Mouse (Mus musculus): ENCODE measurements around the gene Rab40b. TPM values are rescaled to one million over a fixed set of nuclear protein-coding genes. Genes with fewer than 3 reads are reported as not detected.

Gene Rab40b
- 1 to 10 TPM; 5.4 to 6.0 TPM for total RNA-seq (2021)
- long read RNA-seq, experiment 1, partial matches to known transcripts, result 0 of 3 reads
- long read RNA-seq, experiment 1, other reads (novel, unspliced or antisense), result 2 of 3 reads
- long read RNA-seq, experiment 2, transcript Rab40b-201 (6 exons, 1,861 nt), result major isoform, 12 of 15 reads
- long read RNA-seq, experiment 2, partial matches to known transcripts, result 1 of 15 reads
- long read RNA-seq, experiment 2, other reads (novel, unspliced or antisense), result 2 of 15 reads

DNA sequence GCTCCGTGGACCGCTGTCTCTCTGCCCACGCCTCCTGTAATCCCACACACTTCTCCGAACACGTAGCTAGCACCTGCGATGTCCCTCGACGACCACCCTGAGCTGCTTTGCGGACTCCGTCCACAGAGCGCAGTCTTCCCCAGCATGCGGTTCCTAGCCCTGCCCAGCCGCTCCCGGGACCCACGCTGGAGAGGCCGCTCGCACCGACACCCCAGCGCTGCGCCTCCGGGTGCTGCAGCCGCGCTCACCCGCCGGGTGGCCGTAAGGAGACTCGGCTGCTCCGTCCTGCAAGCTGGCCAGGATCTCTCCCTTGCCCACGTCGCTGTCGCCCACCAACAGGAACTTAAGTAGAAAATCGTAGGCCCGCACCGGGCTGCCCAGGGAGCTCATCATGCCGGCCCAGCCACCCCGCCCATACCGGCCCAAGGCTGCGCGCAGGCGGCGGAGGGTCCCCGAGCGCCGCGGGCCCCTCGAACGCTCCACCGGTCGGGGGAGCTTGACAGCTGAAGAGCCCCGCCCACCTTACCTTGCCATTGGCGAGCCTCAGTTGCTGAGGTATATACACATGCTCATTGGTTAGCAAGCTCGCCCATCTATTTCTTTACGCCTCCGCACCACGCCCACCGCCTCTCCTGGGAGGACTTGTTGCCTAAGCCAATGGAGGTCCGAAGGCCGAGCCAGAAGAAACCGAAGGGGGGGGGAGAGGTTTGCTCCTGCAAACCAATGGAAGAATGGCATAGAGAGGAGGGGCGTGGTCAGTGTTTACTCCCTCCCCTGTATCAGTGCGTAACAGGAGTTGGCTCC lies at the start of gene Rab40b:
Rab40b (minus strand) TSS at position 502 of the 804 bp plus-strand sequence.
- DNase-seq (ENCODE audit: low spot score in 2 of 2), result peak; percentile 76

DNA sequence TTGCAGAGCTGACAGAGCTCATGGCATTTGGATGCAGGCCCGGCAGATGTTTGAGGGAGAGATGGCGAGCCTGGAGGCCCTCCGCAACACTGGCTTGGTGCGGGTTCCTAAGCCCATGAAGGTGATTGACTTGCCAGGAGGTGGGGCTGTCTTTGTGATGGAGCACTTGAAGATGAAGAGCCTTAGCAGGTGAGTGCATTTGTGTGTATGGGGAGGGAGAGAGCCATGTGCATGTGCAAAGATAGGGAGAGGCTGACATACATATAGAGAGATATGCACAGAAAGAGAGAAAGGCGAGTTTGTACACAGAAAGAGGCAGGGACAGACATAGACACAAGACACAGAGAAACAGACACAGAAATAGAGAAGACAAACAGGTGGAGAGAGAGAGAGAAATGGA lies 49.2 kb upstream of the Rab40b start:
- no peak for DNase-seq (ENCODE audit: low spot score in 2 of 2)

DNA sequence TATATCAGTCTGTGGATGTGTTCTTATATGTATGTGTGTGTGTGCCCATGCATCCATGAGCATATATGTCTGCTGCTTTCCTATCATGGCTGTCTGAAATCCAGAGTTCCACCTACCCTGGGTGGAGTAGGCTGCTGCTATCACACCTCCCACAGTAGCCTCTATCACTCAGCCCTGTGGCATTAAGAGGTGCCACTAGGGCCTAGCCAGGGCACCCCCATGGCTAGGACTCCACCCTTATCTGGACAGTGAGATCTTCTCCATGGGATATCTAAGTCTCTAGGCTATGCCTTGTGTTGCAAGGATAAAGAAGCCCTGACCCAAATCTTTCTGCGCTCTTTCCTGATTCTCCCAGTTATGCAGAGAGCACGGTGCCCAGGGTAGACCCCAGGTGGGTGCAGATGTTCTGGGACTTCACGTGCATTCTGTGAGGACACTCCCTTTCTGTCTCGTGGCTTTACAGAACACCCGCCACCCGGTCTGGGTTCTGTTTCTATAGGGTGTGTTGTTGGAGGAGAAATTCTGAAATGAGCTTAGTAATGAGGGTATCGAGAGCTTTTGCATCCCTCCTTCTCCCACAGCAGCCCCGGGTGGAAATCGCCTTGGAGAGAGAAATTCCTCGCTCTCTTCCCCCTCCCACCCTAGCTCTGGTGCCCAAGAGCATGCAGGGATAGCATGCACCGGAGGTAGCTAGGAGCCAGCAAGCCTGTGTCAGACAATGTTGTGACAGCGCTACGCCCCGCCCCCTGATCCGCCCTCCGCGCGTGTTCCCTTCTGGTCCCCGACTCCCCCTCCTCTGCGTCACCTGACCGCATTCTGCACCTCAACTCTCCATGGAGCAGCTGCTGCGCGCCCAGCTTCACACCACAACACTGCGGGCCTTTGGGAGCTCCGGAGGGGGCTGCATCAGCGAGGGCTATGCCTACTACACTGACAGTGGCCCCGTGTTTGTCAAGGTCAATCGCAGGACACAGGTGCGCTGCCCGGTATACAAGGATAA lies 46.4 kb upstream of the Rab40b start, which contains the start of gene Fn3k:
Fn3k (plus strand) TSS at position 758 of the 1,000 bp plus-strand sequence.
- peak; percentile 82 to 85 for DNase-seq (ENCODE audit: low spot score in 2 of 2)

DNA sequence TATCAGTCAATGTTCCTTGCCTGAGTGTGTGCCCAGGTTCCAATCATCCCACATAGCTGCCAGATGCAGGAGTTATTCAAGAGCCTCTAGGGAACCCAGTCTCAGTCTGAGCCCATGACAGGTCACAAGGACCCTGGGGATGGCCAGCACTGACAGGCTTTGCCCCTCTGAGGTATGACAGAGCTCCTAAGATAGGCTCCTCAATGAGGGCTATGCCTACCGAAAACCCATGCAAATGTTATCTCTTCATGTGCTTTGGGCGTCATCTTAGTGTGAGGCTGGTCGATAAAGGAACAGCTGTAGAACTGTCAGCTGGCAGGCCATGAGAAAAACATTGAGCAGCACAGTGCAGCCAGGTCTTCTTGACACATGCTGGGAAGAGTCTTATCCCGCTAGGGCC lies 45.3 kb upstream of the Rab40b start:
- no peak for DNase-seq (ENCODE audit: low spot score in 2 of 2)

DNA sequence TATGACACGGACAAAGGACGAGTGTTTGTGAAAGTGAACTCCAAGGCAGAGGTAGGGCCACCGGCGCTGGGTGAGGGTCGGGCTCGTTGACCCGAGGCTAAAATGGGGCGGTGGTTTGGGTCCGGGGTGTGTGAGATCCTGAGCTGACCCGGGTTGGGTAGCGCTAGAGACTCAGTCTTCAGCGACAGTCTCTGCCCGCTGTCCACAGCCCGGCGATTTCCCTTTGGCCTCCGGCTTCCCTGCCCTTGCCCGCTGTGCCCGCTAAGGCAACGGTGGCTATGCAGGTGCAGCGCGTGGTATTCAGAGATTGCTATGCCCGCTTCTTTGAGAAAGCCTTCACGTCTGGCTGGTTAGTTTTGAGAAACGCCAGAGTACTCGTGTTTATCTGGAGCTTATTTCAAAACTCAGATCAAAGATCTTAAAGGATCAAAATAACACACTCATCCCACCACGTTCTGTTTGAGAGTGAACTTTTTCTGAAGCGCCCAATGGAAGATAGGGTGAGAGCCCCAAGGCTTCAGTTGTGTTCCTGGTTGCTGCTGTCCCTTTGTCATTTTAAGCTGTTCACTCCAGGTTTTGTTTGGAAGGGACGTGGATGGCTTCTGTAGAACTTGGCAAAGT lies 33.6 kb upstream of the Rab40b start:
- DNase-seq (ENCODE audit: low spot score in 2 of 2), result no peak

DNA sequence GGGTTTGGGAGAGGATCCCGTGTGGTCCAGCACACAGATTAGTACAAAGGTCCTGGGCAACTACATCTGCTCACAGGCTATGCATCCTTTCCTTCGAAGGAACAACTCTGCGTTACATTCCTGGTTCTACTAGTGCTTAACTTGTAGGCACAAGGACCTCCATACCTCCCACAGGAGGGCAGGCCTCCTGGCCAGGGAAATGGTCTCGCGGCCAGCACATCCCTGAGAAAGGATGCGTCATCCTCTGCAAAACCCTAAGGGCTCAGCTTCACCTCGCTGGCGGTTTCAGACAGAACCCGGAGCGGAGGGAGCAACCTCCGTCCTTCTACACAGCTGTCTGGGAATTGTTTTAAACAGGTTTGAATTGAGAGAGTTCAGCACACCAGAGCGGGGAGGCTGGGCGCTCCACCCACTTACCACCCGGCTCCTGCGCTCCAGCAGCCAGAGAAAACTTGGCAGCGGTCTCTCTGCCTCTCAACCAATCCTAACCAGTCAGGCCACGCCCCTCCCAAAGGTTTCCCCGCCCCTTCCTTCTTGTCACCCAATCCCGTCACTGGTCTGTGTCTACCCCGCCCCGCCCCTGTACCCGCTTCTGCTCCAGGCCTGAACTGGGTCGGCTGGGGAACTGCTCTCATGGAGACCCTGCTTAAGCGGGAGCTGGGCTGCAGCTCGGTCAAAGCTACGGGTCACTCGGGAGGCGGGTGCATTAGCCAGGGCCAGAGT lies 32.9 kb upstream of the Rab40b start, which contains the start of gene Fn3krp:
Fn3krp (plus strand) TSS at position 572 of the 723 bp plus-strand sequence.
- DNase-seq (ENCODE audit: low spot score in 2 of 2), result peak; percentile 93 to 96

DNA sequence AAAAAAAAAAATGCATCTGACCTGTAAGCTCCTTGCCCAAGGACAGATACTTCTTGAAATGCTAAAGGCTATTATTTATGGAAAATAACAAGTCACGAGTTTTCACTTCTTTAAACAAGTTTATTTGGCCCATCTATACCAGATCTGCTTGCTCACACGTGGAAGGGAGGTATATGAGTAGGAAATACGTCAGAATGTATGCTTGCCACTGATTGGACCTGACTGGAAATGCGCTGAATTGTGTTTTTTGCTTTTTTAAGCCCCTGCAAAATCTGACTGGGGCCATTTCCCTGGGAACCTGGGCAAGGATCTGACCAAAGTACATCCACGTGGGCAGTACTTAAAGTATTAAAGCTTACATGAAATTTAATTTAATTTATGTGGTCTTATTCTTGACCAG lies 32.3 kb upstream of the Rab40b start:
- DNase-seq (ENCODE audit: low spot score in 2 of 2), result no peak

DNA sequence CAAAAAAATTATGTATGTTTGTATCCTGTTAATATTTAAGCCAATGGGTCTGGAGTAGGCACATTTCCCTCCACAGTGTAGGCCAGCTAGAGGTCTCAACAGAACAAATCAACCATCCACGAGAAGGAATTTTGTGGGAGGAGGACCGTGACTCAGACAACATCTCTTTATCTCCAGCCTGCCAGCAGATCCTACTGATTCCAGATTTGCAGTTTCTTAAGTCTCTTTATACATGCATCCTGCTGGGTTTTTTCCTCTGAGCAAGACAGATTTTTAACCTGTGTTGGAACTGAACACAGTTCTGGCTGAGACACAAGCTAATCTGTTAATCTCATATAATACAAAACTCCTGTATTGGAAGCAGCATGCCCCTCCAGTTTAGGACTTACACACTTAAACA lies 30.9 kb upstream of the Rab40b start:
- no peak for DNase-seq (ENCODE audit: low spot score in 2 of 2)

DNA sequence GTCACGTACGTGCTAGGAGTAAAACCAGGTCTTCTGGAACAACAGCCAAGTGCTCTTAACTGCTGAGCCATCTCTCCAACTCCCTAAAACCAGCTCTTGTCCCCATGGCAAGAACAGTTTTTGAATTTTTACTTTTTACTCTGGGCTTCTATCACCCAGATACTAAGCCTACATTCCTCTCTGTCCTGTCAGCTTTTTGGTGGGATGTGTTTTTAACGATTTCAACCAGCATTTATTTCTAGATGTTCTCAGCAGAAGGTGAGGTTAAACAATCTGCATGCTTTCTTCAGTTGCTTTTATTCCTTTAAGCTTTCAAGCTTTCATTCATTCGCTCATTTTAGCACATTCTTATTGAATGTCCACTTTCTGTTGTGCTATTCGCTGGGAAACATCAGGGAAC lies 29.9 kb upstream of the Rab40b start:
- no peak for DNase-seq (ENCODE audit: low spot score in 2 of 2)

DNA sequence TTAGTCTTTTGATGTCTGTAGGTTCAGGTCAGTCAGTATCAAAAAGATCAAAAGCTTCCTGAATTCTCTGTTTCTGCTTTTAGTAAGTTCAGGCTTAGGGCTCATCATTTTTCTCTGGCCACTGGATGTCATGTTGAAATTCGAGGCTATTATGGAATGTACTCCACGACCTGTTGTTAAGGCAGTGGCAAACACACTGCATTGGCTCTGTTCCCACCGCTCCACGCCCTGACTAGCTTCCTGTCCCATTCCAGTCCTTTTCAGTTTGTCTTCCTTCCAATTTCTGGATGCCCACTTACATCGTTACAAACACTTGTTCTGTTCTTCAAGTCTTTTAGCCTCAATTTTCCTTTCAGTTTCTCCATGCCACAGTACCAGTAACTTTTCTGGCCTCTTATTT lies 27.3 kb upstream of the Rab40b start:
- DNase-seq (ENCODE audit: low spot score in 2 of 2), result no peak

DNA sequence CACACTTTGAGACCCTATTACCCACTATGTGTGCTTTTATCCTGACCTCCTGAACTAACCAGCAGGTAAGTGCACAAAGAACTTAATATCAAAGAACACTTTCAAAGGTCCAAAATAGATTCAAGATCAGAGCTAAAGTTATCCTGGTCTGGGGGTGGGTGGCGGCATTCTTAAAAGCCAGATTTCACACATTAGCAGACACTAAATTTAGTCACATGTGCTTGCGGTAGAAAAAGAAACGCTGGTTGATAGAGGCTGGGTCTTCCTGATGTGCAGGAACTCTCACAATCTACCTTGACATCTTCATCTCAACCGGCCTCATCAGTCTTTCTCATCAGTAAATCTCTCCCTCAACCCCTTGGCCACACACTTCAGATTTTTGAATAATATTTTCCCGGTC lies 26.7 kb upstream of the Rab40b start:
- no peak for DNase-seq (ENCODE audit: low spot score in 2 of 2)

DNA sequence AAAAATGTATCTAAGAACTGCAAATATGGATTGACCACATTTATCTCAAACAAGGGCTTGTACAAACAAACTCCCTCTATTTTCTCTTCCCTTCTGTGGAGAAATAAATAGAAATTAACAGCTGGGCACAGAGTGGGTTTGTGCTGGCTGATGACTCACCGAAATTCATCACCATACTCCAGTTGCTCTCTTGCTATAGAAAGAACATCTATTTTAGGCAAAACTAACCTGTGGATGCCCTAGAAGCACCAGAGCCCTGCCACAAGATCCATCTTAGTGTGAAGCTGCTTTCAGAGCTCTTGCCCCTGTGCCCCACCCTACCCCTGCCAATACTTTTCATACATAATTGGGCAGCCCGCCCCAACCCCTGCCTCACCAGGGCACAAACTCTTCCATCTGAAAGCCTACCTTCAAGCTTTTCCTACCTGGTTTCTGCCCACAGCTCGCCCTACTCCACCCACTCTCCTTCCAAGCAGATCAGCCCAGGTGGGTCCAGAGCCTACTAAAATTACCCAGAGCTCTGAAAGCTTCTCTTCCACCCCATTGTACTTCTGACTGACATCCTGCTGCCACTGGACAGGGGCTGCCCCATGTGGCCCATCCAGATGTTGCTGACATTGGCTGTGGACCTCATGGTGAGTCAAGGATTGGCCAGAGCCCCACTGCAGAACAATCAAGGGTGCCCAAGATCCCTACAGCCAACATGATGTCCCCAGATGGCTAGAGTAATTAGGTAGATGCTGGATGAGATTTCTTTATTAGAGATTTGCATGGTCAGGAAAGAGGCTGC lies 19.5 kb upstream of the Rab40b start:
- DNase-seq (ENCODE audit: low spot score in 2 of 2), result no peak

DNA sequence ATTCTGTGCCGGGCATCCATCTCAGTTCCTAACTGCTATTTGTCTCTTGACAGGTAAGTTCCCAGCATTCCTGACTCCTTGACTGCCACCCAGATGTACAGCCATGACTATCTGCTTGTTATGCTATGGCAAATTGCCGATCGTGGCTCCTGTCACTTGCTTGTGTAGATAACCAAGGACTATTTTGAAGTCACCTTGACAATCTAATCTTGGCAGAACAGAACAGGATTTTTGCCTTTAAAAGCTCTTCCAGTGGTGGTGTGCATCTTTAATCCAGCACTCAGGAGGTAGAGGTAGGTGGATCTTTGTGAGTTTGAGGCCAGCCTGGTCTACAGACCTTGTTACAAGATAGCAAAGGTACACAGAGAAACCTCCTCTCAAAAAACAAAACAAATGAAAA lies 4.4 kb upstream of the Rab40b start:
- DNase-seq (ENCODE audit: low spot score in 2 of 2), result no peak

DNA sequence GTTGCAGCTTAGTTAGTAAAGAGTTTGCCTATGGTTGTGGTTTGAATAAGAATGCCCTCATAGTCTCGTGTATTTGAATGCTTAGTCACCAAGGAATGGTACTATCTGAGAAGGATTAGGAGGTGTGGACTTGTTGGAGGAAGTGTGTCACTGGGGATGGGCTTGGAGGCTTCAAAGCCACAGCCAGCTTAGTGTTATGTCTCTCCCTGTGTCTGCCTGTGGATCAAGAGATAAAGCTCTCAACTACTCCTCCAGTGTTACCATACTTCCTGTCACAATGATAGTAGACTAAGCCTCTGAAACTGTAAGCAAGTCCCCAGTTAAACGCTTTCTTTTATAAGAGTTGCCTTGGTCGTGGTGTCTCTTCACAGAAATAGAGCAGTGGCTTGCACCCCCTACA lies 2.7 kb upstream of the Rab40b start:
- DNase-seq (ENCODE audit: low spot score in 2 of 2), result no peak

DNA sequence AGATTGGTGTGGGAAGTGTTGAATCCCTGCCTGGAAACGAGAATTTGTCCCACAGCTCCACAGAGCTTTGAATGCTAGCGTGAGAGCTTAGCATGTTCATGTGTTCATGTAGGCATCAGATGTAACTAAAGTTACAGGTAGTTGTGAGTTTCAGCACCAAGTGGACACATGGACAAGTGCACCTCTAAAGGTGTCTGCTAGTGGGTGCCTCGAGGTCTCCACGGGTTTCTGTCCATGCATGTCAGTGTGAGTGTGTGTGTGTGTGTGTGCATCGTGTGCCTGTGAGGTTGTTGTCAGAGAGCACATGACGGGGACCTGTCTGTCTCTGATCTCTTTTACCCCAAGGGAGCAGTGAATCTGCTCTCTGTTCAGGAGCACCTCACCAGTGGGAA lies 499 bp upstream of the Rab40b start:
- no peak for DNase-seq (ENCODE audit: low spot score in 2 of 2)

DNA sequence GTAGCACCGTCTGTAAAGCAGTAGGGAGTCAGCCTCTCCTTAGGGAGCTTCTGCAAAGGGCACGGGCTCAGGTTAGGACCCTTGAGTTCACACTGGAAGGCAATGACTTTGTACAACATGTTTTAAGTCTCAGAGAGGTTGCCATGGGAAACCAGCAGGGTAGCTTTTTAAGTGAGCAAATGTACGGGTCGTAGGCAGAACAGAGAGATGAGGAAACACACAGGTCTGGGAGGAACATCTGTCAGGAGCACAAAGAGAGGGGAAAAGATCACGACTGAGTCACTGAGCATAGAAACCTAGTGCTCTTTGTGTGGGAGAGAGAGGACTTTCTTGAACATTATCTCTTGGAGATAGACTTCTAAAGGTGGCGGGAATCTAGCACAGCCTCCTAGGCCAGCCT lies 7.8 kb downstream of the Rab40b start:
- DNase-seq (ENCODE audit: low spot score in 2 of 2), result no peak

DNA sequence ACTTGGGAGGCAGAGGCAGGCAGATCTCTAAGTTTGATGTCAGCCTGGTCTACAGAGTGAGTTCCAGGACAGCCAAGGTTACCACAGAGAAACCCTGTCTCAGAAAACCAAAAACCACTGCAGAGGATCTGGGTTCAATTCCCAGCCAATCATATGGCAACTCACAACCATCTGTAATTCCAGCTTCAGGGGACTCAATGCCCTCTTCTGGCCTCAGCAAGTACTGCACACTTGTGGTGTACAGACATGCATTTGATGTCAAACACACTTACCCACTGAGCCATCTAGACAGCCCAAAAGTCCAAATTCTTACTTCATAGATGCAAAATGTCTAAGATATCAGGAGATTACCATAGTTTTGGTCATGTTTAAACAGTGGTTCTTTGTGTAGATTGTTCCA lies 9.4 kb downstream of the Rab40b start:
- DNase-seq (ENCODE audit: low spot score in 2 of 2), result no peak

DNA sequence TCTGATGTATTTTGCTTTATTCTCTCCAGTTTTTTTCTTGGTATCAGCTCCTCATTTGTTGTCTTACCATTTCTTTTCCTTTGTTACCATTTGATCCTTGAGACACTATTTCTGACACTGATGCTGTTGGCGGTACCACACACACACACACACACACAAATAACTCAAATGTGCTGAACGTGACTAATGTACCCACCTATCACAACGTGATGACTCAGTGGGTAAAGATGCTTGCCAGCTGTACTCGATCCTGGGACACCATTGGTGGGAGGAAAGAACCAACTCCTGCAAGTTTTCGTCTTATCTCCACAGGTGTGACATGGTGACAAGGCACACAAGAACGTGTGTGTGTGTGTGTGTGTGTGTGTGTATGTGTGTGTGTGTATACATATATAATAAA lies 14.7 kb downstream of the Rab40b start:
- DNase-seq (ENCODE audit: low spot score in 2 of 2), result no peak

DNA sequence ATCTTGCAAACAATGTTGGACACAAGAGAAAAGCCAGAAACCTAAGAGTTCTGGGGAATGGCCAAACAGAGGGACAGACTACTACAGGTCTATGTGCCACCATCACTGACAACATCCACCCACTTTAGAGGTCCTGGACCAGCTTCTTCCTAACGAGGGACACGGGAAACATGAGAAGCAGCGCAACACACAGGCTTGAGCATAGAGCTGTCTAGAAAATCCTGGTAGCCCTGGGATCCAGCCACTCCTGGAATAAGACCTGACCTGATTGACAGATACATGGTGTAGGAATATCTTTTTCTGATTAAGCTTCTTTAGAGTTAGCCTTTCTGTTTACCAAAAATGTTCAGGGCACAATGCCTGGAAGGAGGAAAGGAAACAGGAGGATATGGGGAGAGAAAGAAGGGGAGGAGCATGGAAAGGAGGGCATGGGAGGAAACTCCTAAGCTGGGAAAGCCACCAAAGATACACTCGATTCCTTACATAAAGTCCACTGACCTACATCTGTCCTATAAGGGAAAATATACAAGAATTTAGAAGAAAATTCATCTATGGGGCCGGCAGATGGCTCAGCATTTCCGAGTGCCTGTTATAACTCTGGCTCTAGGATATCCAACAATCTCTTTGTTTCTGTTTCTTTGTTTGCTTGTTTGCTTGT lies 17.6 kb downstream of the Rab40b start:
- DNase-seq (ENCODE audit: low spot score in 2 of 2), result no peak

All from adrenal gland, adult 18-20 months (tissue).